Mouse (Mus musculus) cerebellum, adult 11-12 months (tissue): ENCODE measurements at regions not wholly inside any gene's neighbourhood (a gene's known extent, or its start where the extent isn't known, plus 50 kb on each side); places are given as distances from the start of the nearest gene placed in this dataset.

Experiments
- DNase-seq: peaks from one replicate; pipeline ENCODE4 v3.0.0; 2022

DNA sequence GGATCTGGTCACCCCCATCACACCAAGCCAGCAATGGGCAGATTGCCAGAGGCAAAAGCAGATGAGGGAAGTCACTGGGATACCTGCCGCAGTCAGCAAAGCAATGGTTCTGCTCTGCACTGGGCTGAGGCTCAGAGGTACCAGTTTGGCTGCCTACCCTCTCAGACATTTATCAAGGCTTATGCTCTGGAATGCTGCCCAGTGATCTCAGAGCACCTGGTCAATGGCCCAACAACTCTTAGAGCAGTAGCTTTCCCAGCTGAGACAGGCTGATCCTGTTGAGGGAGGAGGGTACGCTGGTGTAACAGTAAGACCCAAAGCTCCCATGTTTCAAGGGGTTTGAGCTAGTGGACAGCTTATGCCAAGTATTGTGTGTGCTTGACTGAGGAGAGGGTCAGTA is 117.4 kb upstream of the Pitx1 start:
- no peak for DNase-seq

DNA sequence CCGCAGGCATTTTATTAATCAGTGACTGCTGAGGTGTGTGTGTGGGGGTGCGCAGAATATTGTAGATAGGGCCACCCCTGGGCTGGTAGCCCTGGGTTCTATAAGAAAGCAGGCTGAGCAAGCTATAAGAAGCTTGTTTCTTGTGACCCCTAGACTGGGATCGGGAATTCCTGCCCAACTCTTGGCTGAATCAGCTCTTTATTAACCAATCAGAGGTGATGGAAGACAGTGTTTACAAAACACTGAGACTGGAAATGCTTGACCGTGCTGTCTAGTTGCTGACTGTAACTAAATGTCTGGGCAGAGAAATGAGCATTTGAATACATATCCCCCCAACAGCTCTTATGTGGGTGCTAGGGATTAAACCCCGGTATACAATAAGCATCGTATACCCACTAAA is 114.8 kb upstream of the Pitx1 start:
- DNase-seq: no peak

DNA sequence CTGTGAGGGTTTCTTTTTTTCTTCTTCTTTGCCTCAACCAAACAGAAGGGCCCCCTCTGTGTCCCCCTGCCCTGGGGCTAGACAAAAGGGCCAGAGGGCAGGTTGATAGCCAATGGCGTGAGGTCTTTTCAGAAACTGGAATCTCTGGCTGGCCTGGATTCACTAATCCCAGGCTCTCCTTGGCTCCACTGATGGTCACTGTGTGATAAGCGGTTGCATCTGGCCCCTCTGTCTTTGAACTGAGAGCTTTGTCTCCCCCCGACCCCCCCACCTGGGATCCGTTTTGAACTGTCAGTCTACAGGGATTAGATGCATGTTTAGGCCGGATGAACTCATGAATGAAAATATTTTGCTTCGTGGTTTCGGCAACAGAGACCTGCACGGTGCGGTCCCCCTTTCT is 112.6 kb upstream of the Pitx1 start:
- no peak for DNase-seq

DNA sequence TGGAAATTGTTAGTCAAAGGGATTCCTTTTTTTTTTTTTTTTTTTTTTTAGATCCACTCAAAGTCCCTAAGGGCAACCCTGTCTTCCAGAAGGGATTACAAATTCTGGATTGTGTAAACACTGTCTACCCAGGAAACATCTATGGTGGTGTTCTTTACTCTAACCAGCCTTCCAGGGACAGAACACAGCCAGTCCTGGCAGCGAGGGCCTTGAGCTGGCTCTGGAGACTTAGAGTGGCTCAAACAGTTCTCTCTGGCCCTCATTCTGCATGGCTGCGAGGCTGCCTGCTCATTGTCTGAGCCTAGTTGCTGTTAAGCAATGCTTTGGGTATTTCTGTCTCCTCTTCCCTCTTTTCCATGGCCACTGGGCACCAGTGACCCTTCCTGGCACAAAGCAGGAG is 112.2 kb upstream of the Pitx1 start:
- no peak for DNase-seq

DNA sequence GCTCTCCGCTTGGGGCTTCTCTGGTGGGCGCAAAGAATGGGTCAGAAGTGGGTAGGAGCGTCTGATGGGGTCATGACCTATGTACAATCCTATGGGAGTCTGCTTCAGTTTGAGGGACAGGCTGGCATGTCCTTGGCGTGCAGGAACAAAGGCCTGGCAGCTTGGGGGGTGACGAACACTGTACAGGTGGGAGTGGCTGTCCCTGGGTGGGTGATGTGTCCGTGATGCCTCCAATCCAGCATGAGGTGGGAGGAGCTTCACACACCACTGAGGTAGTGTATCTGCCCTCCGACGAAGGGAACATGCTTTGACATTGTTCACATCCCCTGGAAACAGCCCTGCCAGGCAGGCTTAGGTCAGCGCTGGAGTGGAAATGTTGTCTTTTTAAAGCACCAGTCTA is 101.4 kb upstream of the Pitx1 start:
- DNase-seq: no peak

DNA sequence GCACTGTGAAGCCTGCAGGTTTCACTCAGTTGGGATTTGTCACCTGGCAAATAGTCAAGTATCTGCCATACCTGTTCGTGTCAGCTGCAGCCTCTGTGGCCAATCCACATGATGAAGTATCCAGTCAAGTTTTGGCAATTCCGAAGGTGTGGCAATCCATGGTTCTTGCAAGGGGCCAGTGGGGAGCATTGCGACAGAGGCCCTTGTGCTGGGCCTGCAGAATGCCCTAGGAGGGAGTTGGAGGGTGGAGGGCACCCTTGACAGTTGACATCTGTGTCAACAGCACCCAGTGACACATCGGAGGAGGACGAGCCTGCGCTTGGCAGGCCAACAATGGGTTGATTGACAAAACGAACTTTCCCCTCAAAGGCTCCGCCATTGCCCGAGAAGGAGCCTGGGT is 101.0 kb upstream of the Pitx1 start:
- no peak for DNase-seq

DNA sequence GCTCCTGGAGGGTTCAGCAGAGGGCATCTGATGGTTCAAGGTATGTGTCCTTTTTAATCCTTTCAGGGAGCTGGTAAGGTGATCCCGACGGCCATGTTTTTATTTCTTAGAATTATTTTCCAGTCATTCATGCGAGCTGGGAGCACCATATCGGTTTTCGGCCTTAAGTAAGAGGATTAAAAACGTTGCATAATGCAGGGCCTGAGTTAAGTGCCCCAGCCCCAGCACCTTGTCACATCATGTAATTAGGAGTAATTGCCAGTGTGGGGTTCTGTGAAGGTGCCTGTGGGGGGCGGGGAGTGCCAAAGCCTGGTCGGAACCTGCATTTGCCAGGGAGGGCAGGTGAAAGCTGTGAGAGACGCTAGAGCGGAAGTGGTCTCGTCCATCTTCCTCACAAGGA is 94.6 kb upstream of the Pitx1 start:
- DNase-seq: no peak

DNA sequence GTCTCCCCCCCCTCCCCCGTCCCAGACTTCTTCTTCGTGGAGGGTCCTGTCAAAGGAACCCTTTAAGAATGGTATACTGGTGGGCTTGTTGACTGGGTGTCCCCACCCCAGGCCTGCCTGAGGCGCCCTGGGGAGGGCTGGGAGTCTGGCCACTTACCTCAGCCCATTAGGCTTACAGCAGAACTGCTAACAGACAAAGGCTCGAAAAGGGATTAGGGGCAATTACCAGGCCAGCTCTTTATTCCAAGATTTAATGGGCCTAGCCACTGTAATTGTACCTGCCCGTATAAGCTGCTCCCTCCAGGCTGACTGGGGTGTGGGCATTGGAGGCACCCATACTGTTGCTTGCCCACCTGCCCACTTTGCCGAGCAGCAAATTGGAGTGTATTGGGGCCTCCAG is 93.8 kb upstream of the Pitx1 start:
- DNase-seq: no peak

DNA sequence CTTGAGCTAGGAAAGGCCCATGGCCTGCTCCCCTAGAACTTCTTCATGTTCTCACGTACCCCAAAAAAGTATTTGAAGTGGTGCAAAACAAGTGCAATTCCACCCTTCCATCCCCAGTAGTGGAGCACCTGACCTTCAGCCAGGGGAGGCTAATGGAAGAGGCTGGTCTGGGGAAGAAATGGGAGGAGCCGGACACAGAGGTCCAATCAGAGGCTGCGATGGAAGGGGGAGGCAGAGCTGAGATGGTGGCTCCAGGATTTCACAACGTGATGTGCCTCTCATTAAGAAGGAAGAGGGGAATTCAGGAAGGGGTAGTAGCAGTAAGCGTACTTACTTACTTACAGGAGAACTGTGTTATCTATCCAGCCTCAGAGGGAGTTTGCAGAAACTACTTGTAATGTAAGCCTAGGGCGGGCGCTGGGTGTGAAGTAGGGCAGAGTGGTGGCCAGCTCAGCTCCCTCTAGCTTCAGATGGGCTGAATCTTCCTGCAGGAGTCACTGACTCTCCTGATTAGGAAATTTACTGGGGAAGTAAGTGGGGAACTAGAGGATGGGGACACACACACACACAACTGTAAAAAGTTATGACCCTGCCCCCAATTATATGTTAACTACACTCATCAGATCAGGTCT is 87.6 kb upstream of the Pitx1 start:
- DNase-seq: no peak

DNA sequence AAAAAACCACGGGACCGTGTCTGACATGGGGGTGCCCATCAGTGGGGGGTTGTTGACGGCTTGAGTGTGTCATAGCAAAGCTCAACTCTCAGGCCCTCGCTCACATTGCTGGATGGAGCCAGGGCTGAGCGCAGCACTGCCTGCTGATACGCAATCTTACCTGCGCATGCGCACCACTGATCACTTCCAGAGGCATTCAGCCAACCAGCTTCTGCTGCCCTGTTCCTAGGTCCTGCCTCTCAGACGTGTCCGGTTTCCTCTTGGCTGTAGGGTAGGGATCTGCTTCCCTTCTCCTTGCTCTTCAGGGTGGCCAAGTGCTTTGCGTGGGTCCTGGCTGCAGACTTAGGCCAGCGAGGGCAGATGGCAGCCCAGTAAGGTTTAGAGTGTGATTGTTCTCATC is 81.3 kb upstream of the Pitx1 start:
- no peak for DNase-seq

DNA sequence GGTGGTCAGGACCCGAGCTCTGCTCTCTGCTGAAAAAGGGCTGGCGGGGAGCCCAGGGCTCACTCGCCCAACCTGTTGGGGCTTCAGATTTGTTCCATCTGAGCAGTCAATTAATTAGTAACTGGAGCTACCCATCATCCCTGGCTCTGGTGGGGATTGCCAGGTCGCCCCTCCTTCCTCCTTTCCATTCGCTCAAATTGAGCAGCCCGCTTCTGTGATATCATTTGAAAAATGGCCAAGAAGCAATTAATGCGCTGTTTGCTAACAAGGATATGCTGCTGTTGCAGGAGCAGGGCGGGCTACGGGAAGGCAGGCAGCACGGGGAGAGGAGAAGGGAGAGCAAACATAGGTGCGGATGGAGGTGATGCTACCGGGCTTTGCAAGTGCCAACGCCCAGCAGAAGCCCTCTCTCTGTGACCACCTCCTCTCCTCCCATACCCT is 76.3 kb upstream of the Pitx1 start:
- DNase-seq: no peak

DNA sequence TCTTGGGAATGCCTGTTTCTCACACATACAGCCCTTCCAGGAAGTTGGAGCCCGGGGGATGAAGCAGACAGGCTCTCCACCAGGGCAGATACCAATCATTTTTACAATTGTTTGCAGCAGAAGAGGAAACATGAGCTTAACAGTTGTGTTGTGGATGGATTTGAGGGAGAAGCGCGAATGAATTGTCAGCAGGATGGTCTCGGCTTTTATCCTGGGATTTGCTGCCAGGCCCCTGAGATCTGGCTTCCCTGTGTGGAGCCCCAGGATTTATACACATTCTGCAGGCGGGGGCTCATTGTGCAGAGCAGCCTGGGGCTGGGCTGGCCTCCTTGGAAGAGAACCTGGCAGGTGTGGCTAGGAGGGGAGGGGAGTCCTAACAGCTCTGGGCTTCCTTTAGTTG is 73.9 kb upstream of the Pitx1 start:
- DNase-seq: no peak

DNA sequence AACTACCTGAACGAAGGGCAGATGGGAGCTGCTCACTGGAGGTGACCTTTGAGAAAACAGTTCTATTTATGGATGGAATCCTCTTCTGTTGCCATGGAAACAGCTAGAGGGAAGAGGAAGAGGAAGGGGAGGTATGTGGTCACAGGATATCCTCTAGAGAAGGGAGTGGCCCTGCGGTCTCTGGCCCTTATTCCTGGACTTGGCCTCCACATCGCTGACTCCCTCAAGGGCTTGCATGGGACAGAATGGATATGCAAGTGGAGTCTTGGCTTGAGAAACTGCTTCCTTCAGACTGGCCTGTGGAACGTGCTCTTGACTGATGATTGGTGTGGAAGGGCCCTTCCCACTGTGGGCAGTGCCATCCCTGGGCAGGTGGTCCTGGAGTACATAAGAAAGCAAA is 68.9 kb upstream of the Pitx1 start:
- DNase-seq: no peak

DNA sequence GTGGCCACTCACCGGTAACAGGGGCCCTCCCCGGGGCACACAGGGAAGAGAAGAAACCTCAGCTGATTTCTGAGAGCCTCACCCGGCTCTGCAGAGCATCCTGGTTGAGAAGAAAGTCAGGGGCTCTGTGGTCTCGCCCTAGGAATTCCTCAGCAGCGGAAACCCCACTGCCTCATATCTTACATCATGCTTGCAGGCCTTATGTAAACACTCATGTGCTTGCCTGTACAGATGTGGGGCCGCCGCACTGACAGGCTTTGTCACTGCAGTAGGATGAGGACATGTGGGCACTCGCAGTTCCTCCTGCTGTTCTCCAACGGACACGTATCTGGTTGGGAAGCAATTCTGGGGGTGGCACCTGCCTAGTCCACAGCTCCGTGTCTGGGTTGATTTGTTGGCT is 66.3 kb upstream of the Pitx1 start:
- no peak for DNase-seq

DNA sequence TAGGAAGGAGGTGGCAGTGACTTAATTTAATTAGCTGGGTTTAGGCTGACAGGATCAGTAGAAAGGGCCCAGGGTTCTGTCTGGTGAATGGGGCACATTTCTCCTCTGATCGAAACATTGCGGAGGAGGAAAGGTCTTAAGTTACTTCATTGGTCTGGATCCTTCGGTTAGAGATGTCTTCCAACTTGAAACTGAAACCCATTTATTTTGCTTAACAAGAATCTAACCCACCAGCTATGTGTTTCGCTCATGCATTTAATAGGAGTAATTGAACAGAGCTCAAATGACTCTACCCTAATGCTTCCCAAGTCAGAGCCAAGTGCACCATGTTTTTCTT is 64.2 kb upstream of the Pitx1 start:
- no peak for DNase-seq

DNA sequence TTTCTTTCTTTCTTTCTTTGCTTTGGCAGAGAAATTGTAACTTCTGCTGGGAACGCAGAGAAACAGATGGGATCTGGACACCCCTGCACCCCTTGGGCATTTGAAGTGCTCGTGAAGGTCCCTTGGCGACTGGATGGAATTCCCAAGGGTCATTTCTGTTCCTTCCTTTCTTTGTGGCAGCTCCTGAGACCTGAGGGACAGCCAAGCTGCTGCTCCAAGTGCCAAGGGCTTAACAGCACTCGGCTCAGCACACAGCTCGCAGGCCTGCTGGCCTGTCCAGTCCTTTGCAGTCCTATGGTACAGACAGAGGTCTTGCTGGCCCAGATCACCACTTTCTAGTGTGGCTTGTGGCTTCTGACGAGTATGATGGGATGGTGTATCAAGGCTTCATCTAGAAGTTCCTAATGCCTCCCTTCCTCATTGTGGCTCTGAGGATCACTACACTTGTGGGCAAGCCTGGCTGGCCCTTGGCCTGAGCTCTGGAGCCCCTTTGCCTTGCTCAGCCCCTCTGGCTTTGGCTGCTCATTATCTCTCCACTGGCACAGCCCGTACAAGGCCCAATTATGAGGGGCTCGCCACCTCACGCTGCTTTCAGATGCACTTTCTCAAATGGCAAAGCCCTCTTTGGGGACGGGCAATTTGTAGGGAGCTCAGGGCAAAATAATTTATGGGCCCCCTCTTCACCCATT is 63.7 kb upstream of the Pitx1 start:
- no peak for DNase-seq

DNA sequence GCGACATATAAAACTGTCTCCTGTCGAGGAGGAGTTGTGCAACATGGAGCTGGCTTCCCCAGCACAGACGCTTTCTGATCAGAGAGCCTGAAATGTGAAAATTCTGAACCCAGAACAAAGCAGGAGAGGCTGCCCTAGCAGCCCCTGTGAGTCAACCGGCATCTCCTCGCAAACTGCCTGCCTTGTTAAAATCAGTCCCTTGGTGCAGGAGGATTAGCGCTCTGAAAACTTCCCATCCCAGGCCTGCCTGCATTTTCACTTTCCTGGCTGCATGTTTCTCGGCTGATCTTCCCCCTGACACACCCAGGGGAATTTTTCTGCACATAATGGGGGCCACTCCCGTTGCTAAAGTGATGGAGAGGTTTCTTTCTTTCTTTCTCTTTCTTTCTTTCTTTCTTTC is 63.0 kb upstream of the Pitx1 start:
- DNase-seq: no peak

DNA sequence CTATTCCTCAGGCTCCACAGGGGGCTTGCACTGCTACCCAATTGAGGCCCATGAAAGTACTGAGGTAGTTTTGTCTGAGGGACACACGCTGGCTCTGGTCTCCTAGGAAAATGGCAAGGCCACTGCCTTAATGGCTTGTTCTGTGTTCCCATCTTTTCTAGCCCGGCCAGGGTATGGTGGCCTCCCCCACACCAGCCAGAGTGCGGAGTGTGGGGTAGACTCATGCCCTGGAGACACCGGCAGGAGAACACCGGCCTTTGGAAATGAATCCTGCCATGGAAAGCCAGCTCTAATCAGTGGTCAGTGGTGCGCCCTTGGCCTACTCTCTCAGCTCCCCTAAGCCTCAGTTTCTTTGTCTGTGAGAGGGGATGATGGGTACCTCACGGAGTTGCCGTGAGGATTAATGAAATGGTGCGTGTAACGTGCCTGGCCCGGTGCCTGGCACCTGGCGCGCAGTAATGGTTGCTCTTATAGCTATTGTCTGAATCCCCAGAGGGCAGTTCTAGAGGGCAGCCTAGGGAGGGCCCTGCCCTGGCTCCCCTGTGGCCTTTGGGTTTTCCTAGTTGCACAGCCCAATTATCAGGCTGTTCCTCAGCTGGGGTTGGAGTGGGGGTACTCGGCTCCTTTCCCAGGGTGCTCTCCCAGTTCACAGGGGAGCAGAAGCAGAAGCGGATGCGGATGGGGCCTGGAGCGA is 62.4 kb upstream of the Pitx1 start:
- DNase-seq: no peak

DNA sequence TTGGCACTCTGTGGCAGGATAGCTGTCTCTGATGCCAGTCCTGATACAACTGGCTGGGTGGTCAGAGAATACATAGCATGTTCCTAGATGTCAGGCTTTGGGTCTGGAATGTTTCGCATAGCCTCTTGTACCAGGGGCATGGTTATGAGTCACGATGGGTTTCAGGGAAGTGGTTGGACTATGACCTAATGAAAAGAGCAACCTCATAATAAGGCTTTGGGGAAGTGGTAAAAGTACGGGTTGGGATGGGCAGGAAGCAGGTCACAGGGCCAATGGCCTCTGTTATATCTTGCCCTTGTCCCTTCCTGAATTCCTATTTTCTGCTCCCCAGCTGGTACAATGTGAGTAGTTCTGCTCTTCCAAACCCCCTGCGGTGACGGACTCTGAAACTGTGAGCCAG is 59.5 kb upstream of the Pitx1 start:
- DNase-seq: no peak

DNA sequence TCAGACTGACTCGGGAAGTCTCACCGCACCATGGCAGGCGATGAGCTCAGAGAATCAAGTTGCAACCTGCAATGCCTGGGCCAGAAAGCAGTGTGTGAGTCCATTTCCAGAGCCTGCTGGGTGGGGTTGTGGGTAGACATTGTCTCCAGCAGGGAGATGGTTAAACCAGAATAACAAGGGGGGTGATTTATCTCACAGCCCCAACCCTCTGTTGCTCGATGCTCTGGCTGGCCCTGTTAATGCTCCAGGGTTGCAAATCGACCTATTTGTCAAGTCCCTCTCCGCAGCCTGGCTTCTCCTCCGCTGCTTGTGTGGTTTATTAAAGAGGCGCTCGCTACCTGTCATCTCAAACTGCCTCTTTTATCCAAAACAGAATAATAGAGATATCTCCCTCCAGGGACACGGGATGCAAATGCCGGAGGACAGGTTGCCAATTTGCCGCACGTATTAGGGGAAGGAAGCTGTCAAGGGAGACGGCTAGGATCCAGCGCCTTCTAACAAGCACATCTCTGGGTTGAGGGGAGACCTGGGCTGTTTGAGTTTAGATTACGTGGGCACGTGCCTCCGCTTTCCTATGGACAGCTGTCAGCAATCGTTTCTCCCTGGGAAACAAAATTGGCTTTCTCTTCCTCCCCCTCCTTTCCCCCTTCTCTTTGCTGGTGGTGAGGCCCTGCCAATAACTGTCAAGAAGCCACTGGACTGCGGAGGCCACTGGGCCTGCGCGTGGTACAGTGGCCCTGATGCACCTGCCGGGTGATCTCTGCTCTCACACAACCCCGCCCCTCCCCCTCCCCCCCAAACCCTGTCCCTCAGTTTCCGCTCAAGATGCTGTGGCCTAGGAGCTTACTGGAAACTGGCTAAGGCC is 57.4 kb upstream of the Pitx1 start:
- DNase-seq: no peak

DNA sequence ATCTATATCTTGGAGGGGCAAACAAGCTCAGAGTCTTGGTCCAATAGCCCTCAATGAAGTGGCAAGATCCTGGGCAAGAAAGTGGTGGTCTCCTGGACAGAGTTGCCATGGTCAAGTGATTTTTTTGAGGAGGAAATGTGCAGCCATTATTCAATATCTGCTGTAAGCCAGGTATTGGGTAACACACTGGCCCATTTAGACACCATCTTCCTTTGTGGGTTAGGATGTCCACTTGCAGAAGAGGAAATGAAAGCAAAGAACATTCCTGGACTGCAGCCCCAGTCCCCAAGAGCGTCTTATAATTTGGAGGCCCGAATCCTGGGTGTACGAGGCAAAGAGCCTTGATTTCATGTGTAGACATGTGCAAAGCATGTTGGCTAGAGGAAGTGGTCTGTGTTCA is 56.3 kb upstream of the Pitx1 start:
- DNase-seq: no peak

DNA sequence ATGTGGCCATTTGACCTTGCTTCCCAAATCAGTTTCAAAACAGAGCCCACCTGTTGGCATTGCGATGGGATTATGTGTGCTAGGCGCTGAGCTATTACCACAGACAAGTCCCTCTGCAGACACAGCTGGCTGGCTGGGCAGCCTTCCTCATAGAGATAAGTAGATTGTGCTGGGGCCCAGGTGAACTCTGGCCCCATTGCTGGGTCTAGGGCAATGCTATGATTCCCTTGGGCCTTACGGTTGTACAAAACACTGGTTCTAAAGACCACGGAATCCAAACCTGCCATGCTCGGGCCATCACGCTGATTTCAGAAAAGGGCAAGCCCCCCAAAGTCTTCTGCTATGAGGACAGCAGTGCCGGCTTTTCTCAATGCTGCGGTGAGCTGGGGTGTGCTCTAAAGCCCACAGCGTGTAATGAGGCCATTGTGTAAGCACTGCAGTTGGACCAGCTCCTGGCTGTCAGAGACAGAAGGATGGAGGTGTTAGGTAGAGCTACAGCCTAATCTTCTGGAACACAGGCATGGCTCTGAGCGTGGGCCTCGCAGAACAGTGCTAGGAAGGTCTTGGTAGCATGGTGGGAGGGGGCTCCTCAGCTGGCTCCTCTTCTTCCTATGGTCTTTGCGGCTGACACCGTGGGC is 51.2 kb upstream of the Pitx1 start:
- DNase-seq: no peak
